Mouse (Mus musculus): ENCODE data around the gene Klf3. TPM values are rescaled to one million over a fixed set of nuclear protein-coding genes. Genes with fewer than 3 reads are reported as not detected.

Klf3 gene
- polyA plus RNA-seq, 1 experiment from 2014 or later, result 79.3 TPM

GRCm38 (mm10) chr5:64862269-64862668, 59.1 kb downstream of the Klf3 start:
- peak overlapping the region; percentile 26; the same call in 1 of the 2 replicates for H3K9ac ChIP-seq (ENCODE audit: low read depth, low read length)
- WGBS, result 18% methylated on average over 9 of the region's 9 CpGs
- H3K36me3 ChIP-seq (ENCODE audit: control insufficient read depth, insufficient read depth), result no peaks in the 10 kb centered on the region
- no peaks in the 10 kb centered on the region for H3K27me3 ChIP-seq (replicated peaks; ENCODE audit: control insufficient read depth, insufficient read depth, low read length)
- no peak overlapping the region for H3K4me3 ChIP-seq (ENCODE audit: low read depth, low read length)
- H3K4me1 ChIP-seq (replicated peaks; ENCODE audit: control insufficient read depth, insufficient read depth, low read length), result peaks cover 19% of the 10 kb centered on the region
- H3K4me2 ChIP-seq (replicated peaks; ENCODE audit: low read depth), result peak overlapping the region; percentile 66; the same call in 1 of the 2 replicates
- no peak for ATAC-seq
- H3K9me3 ChIP-seq (ENCODE audit: control insufficient read depth), result no peaks in the 10 kb centered on the region
- H3K27ac ChIP-seq (ENCODE audit: low read depth, low read length), result peak overlapping the region; percentile 96
- TF ChIP-seq CTCF (IDR thresholded peaks at IDR 0.05; ENCODE audit: low read depth), result no peak

DNA sequence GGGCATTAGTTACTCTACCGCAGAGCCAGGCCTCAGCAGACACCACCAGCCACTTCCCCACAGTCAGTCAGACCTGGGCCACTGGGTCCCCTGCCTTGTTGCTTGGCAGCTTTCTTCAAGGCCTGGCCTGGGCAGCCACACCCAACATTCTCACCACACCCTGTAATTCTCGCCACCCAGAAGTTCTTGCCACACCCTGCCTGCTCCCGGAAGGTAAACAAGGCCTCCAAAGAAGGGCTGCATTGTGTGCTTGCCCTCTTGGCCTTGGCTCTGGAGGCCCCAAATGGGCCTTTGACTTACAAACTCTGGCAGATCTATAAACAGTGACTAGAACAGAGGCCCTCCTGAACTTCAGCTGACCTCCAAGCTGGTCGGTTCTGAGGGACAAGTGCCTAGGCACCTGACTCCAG, 61.5 kb downstream of the Klf3 start:
- H3K4me2 ChIP-seq (replicated peaks; ENCODE audit: low read depth), result peak overlapping the region; percentile 25; the same call in 1 of the 2 replicates
- no peaks in the 10 kb centered on the region for H3K36me3 ChIP-seq (ENCODE audit: control insufficient read depth, insufficient read depth)
- WGBS, result 16% methylated on average over 4 of the region's 4 CpGs
- no peak overlapping the region for H3K4me3 ChIP-seq (ENCODE audit: low read depth, low read length)
- H3K27ac ChIP-seq (ENCODE audit: low read depth, low read length), result peak overlapping the region; percentile 90
- peaks cover 19% of the 10 kb centered on the region for H3K4me1 ChIP-seq (replicated peaks; ENCODE audit: control insufficient read depth, insufficient read depth, low read length)
- H3K9me3 ChIP-seq (ENCODE audit: control insufficient read depth), result no peaks in the 10 kb centered on the region
- peak; percentile 82 for ATAC-seq
- TF ChIP-seq CTCF (IDR thresholded peaks at IDR 0.05; ENCODE audit: low read depth), result no peak
- no peak overlapping the region for H3K9ac ChIP-seq (ENCODE audit: low read depth, low read length)
- H3K27me3 ChIP-seq (replicated peaks; ENCODE audit: control insufficient read depth, insufficient read depth, low read length), result no peaks in the 10 kb centered on the region

DNA sequence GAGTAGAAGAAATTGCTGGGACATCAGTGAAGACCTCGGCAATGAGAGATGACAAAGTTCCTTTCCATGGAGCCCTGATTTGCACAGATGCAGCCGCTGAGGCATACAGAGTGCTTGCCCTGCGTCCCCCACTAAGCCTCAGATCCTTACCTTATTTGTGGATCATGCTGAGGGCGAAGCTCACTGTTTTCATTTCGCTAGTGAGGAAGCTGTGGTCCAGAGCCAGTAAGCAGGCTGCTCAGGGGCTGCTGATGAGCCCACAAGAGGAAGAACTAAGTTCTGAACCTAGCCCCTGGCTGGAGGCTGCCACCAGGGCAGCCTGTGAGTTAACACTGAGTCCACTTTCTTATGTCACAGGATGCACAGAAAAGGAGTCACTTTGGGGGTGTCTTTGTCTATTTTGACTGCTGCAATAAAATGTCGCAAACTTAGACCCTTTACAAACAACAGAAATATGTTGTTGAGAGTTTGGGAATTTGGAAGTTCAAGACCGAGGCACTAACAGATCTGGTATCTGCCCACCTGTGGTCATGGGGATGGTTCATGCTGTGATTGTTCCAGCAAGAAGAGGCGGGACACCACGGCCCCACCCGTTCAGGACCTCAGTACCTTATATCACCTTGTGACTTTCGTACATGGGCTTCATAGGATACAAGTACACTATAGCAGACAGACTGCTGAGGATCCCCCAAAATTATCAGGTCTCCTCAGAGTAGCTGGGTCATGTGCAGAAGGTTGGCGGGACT, 62.2 kb downstream of the Klf3 start:
- no peaks in the 10 kb centered on the region for H3K9me3 ChIP-seq (ENCODE audit: control insufficient read depth)
- WGBS, result 43% methylated on average over 12 of the region's 12 CpGs
- H3K4me2 ChIP-seq (replicated peaks; ENCODE audit: low read depth), result peak overlapping the region; percentile 25; the same call in 1 of the 2 replicates
- no peak overlapping the region for H3K9ac ChIP-seq (ENCODE audit: low read depth, low read length)
- H3K4me1 ChIP-seq (replicated peaks; ENCODE audit: control insufficient read depth, insufficient read depth, low read length), result peaks cover 19% of the 10 kb centered on the region
- no peak overlapping the region for H3K4me3 ChIP-seq (ENCODE audit: low read depth, low read length)
- H3K27ac ChIP-seq (ENCODE audit: low read depth, low read length), result peak overlapping the region; percentile 90
- H3K27me3 ChIP-seq (replicated peaks; ENCODE audit: control insufficient read depth, insufficient read depth, low read length), result no peaks in the 10 kb centered on the region
- peak; percentile 0; the same call in 1 of the 2 replicates for ATAC-seq
- TF ChIP-seq CTCF (IDR thresholded peaks at IDR 0.05; ENCODE audit: low read depth), result no peak
- H3K36me3 ChIP-seq (ENCODE audit: control insufficient read depth, insufficient read depth), result no peaks in the 10 kb centered on the region

DNA sequence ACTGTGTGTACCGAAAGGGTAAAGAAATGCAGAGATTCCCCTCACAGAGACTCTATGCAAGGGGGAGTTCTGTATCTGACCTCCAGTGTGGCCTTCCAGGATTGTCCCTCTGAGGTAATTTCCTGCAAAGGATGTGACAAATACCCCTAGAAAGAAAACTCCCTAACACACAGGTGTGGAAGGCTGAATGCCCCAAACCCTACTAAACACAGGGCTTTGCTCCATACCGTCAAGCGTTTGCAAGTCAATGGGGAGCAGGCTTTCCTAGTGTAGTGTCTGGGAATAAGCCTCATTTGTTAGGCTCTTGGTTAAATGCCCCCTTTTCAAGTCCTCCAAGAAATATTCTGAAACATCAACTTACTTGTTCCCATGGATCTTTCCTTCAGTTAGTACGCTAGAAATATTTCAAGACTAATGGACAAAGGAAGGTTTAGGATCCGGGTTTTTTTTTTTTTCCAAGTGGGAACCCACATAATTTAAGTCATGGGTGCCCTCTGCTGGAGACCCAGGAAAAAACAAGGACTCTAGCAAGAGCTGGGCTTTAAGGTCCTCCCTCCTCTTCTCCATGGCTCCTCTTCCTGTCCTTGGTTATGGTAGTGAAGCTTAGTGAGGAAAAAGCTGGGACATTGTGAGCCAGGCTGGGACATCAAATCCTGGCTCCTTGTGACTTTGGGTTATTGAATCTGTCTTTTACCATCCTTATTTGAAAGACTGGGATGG, 63.3 kb downstream of the Klf3 start:
- H3K27me3 ChIP-seq (replicated peaks; ENCODE audit: control insufficient read depth, insufficient read depth, low read length), result no peaks in the 10 kb centered on the region
- H3K36me3 ChIP-seq (ENCODE audit: control insufficient read depth, insufficient read depth), result no peaks in the 10 kb centered on the region
- no peak overlapping the region for H3K4me3 ChIP-seq (ENCODE audit: low read depth, low read length)
- peaks cover 14% of the 10 kb centered on the region for H3K4me1 ChIP-seq (replicated peaks; ENCODE audit: control insufficient read depth, insufficient read depth, low read length)
- no peak overlapping the region for H3K9ac ChIP-seq (ENCODE audit: low read depth, low read length)
- H3K9me3 ChIP-seq (ENCODE audit: control insufficient read depth), result no peaks in the 10 kb centered on the region
- no peak overlapping the region for H3K4me2 ChIP-seq (replicated peaks; ENCODE audit: low read depth)
- ATAC-seq, result no peak
- 39% methylated on average over 5 of the region's 5 CpGs for WGBS
- H3K27ac ChIP-seq (ENCODE audit: low read depth, low read length), result no peak overlapping the region
- peak; percentile 75 for TF ChIP-seq CTCF (IDR thresholded peaks at IDR 0.05; ENCODE audit: low read depth)

DNA sequence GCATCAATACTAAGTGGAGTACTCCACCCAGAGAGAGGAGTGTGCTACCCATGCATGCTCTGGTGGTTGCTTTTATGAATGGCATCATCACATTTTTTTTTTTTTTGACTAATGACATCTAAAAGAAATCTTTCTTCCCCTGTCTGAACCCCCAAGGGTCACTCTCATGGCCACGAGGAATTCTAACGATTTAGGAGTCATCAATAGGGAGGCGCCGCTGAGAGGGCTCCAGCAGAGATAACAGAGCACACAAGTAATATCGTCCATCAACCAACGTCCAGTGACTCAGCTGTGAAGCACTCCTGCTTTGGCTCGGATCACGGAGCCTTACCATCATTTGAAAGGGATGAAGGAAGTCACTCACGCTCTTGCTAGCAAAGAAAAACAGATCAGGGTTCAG, 63.9 kb downstream of the Klf3 start:
- no peak overlapping the region for H3K4me3 ChIP-seq (ENCODE audit: low read depth, low read length)
- no peak for ATAC-seq
- H3K4me1 ChIP-seq (replicated peaks; ENCODE audit: control insufficient read depth, insufficient read depth, low read length), result peaks cover 12% of the 10 kb centered on the region
- WGBS, result 30% methylated on average over 9 of the region's 9 CpGs
- no peak overlapping the region for H3K9ac ChIP-seq (ENCODE audit: low read depth, low read length)
- H3K27ac ChIP-seq (ENCODE audit: low read depth, low read length), result no peak overlapping the region
- TF ChIP-seq CTCF (IDR thresholded peaks at IDR 0.05; ENCODE audit: low read depth), result no peak
- no peak overlapping the region for H3K4me2 ChIP-seq (replicated peaks; ENCODE audit: low read depth)
- H3K27me3 ChIP-seq (replicated peaks; ENCODE audit: control insufficient read depth, insufficient read depth, low read length), result no peaks in the 10 kb centered on the region
- no peaks in the 10 kb centered on the region for H3K36me3 ChIP-seq (ENCODE audit: control insufficient read depth, insufficient read depth)
- no peaks in the 10 kb centered on the region for H3K9me3 ChIP-seq (ENCODE audit: control insufficient read depth)

DNA sequence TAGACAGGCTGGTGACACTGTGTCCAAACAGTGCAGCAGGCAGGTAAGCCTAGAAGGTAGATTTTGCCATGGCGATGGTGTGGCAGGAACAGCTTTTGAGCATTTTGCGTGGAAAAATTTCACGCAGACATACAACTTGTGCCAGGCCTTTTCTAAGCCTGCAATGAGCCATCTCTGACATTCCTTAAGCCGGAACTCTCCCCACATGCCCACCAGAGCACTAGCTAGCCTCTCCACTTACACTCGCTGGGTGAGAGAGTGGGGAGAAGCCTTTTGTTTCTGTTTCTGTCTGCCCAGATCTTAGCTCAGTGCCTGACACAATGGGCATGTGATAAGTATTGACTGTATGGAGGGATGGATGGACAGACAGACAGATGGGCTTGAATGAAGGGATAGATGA, 64.4 kb downstream of the Klf3 start:
- H3K27me3 ChIP-seq (replicated peaks; ENCODE audit: control insufficient read depth, insufficient read depth, low read length), result no peaks in the 10 kb centered on the region
- H3K9ac ChIP-seq (ENCODE audit: low read depth, low read length), result no peak overlapping the region
- H3K4me3 ChIP-seq (ENCODE audit: low read depth, low read length), result no peak overlapping the region
- H3K4me2 ChIP-seq (replicated peaks; ENCODE audit: low read depth), result no peak overlapping the region
- H3K9me3 ChIP-seq (ENCODE audit: control insufficient read depth), result no peaks in the 10 kb centered on the region
- 89% methylated on average over 5 of the region's 5 CpGs for WGBS
- H3K36me3 ChIP-seq (ENCODE audit: control insufficient read depth, insufficient read depth), result no peaks in the 10 kb centered on the region
- peaks cover 8% of the 10 kb centered on the region for H3K4me1 ChIP-seq (replicated peaks; ENCODE audit: control insufficient read depth, insufficient read depth, low read length)
- no peak overlapping the region for H3K27ac ChIP-seq (ENCODE audit: low read depth, low read length)
- no peak for ATAC-seq
- no peak for TF ChIP-seq CTCF (IDR thresholded peaks at IDR 0.05; ENCODE audit: low read depth)
